Mouse (Mus musculus) MEL (cell line): ENCODE results near the gene P2rx4. TPM values are rescaled to one million over a fixed set of nuclear protein-coding genes. Genes with fewer than 3 reads are reported as not detected.

Experiments
- DNase-seq: peaks from one replicate; pipeline ENCODE4 v3.0.0; 2011; ENCODE audit warnings: low read depth, low spot score
- H3K27ac ChIP-seq: 2 replicates; pipeline ENCODE4 v1.5.1; 2012; ENCODE audit warnings: low read depth, mild to moderate bottlenecking, control low read depth, low read length, moderate library complexity; ENCODE audit not compliant: control insufficient read depth
- H3K27me3 ChIP-seq, 2 experiments: fragments of 150-350 bp in 1 of 2; sonication (generic) in 1 of 2; 2 replicates each; pipeline ENCODE4 v1.6.1; 2012; ENCODE audit warnings: low read length in 2 of 2, mild to moderate bottlenecking in 2 of 2, improper control_type of control experiment in 1 of 2, moderate library complexity in 1 of 2; ENCODE audit not compliant: insufficient read depth in 2 of 2, control insufficient read depth in 1 of 2
- H3K36me3 ChIP-seq, 2 experiments: 2 replicates each; pipeline ENCODE4 v1.6.1; 2012 to 2014; ENCODE audit warnings: low read length in 2 of 2, improper control_type of control experiment in 1 of 2, inconsistent platforms in 1 of 2, mild to moderate bottlenecking in 1 of 2; ENCODE audit not compliant: insufficient read depth in 2 of 2, control insufficient read depth in 1 of 2
- H3K4me1 ChIP-seq, 2 experiments: fragments of 150-350 bp in 1 of 2; sonication (generic) in 1 of 2; 2 replicates each; pipeline ENCODE4 v1.6.1; 2012; ENCODE audit warnings: low read length in 2 of 2, improper control_type of control experiment in 1 of 2, mild to moderate bottlenecking in 1 of 2; ENCODE audit not compliant: insufficient read depth in 2 of 2, control insufficient read depth in 1 of 2
- H3K4me3 ChIP-seq, 2 experiments: fragments of 150-350 bp in 1 of 2; sonication (generic) in 1 of 2; 2 replicates each; pipeline ENCODE4 v1.5.1; 2012; ENCODE audit warnings: low read depth in 2 of 2, low read length in 2 of 2, mild to moderate bottlenecking in 2 of 2, moderate library complexity in 2 of 2, control low read depth in 1 of 2, improper control_type of control experiment in 1 of 2; ENCODE audit not compliant: control insufficient read depth in 1 of 2, insufficient read depth in 1 of 2
- H3K79me2 ChIP-seq: 2 replicates; pipeline ENCODE4 v1.6.1; 2012; ENCODE audit warnings: mild to moderate bottlenecking, low read length, moderate library complexity; ENCODE audit not compliant: control insufficient read depth, poor library complexity, insufficient read depth
- H3K9ac ChIP-seq: 2 replicates; pipeline ENCODE4 v1.6.1; 2012; ENCODE audit warnings: low read depth, mild to moderate bottlenecking, control low read depth, low read length, moderate library complexity; ENCODE audit not compliant: control insufficient read depth, poor library complexity, severe bottlenecking
- H3K9me3 ChIP-seq: fragments of 150-350 bp; sonication (generic); replicated peaks from 2 replicates; pipeline ENCODE4 v1.6.1; 2012; ENCODE audit warnings: mild to moderate bottlenecking, low read length, improper control_type of control experiment, moderate library complexity; ENCODE audit not compliant: insufficient read depth
- BHLHE40 ChIP-seq: IDR thresholded peaks from 2 replicates; pipeline ENCODE4 v1.6.1; 2012; ENCODE audit warnings: low read depth, mild to moderate bottlenecking, inconsistent platforms, low read length, improper control_type of control experiment, borderline replicate concordance
- CHD1 ChIP-seq: IDR thresholded peaks from 2 replicates; pipeline ENCODE4 v1.6.1; 2012; ENCODE audit warnings: low read depth, mild to moderate bottlenecking, inconsistent platforms, low read length, improper control_type of control experiment
- CHD2 ChIP-seq: IDR thresholded peaks from 2 replicates; pipeline ENCODE4 v1.6.1; 2011; ENCODE audit warnings: low read length, improper control_type of control experiment
- ELF1 ChIP-seq: IDR thresholded peaks from 2 replicates; pipeline ENCODE4 v1.6.1; 2014; ENCODE audit warnings: low read depth, mild to moderate bottlenecking, inconsistent platforms, low read length, improper control_type of control experiment, moderate library complexity
- EP300 ChIP-seq, 2 experiments: IDR thresholded peaks; 2 replicates each; pipeline ENCODE4 v1.6.1; 2011; ENCODE audit warnings: improper control_type of control experiment in 2 of 2, low read length in 2 of 2, low read depth in 1 of 2, mild to moderate bottlenecking in 1 of 2
- GATA1 ChIP-seq: IDR thresholded peaks from 2 replicates; pipeline ENCODE4 v1.6.1; 2011; ENCODE audit warnings: low read depth, low read length, improper control_type of control experiment
- HCFC1 ChIP-seq: IDR thresholded peaks from 2 replicates; pipeline ENCODE4 v1.6.1; 2012; ENCODE audit warnings: low read depth, mild to moderate bottlenecking, inconsistent platforms, low read length, improper control_type of control experiment, moderate library complexity
- JUND ChIP-seq: IDR thresholded peaks from 2 replicates; pipeline ENCODE4 v1.6.1; 2011; ENCODE audit warnings: low read depth, mild to moderate bottlenecking, improper control_type of control experiment, low read length
- MAFK ChIP-seq: IDR thresholded peaks from 2 replicates; pipeline ENCODE4 v1.6.1; 2011; ENCODE audit warnings: low read depth, mild to moderate bottlenecking, low read length, improper control_type of control experiment, borderline replicate concordance
- MAZ ChIP-seq: IDR thresholded peaks from 2 replicates; pipeline ENCODE4 v1.6.1; 2012; ENCODE audit warnings: low read depth, mild to moderate bottlenecking, inconsistent platforms, low read length, improper control_type of control experiment
- MXI1 ChIP-seq: IDR thresholded peaks from 2 replicates; pipeline ENCODE4 v1.6.1; 2011; ENCODE audit warnings: mild to moderate bottlenecking, low read depth, low read length, improper control_type of control experiment
- POLR2A ChIP-seq, 2 experiments: IDR thresholded peaks; 2 replicates each; pipeline ENCODE4 v1.6.1; 2011 to 2012; ENCODE audit warnings: low read length in 2 of 2, mild to moderate bottlenecking in 2 of 2, control low read depth in 1 of 2, improper control_type of control experiment in 1 of 2, low read depth in 1 of 2, moderate library complexity in 1 of 2; ENCODE audit not compliant: control insufficient read depth in 1 of 2, insufficient read depth in 1 of 2, poor library complexity in 1 of 2
- POLR2AphosphoS2 ChIP-seq: IDR thresholded peaks from 2 replicates; pipeline ENCODE4 v1.6.1; 2011; ENCODE audit warnings: low read length, improper control_type of control experiment
- POLR2AphosphoS5 ChIP-seq: IDR thresholded peaks from 2 replicates; pipeline ENCODE4 v1.6.1; 2012; ENCODE audit warnings: low read depth, borderline replicate concordance, mild to moderate bottlenecking, inconsistent platforms, low read length, moderate library complexity, mixed read lengths
- RAD21 ChIP-seq: IDR thresholded peaks from 2 replicates; pipeline ENCODE4 v1.6.1; 2011; ENCODE audit warnings: mild to moderate bottlenecking, low read depth, low read length, improper control_type of control experiment
- SIN3A ChIP-seq: IDR thresholded peaks from 2 replicates; pipeline ENCODE4 v1.6.1; 2012; ENCODE audit warnings: low read length, improper control_type of control experiment, inconsistent platforms
- TBP ChIP-seq: IDR thresholded peaks from 2 replicates; pipeline ENCODE4 v1.8.0; 2011; ENCODE audit warnings: low read depth, low read length, improper control_type of control experiment
- TCF12 ChIP-seq: IDR thresholded peaks from 2 replicates; pipeline ENCODE4 v1.6.1; 2014; ENCODE audit warnings: low read depth, mild to moderate bottlenecking, inconsistent platforms, low read length, improper control_type of control experiment, moderate library complexity
- USF2 ChIP-seq, 2 experiments: IDR thresholded peaks; 2 replicates each; pipeline ENCODE4 v1.6.1; 2011 to 2012; ENCODE audit warnings: improper control_type of control experiment in 2 of 2, low read length in 2 of 2, borderline replicate concordance in 1 of 2, inconsistent platforms in 1 of 2, low read depth in 1 of 2, mild to moderate bottlenecking in 1 of 2; ENCODE audit not compliant: insufficient read depth in 1 of 2
- ZC3H11A ChIP-seq: IDR thresholded peaks from 2 replicates; pipeline ENCODE4 v1.6.1; 2012; ENCODE audit warnings: low read depth, mild to moderate bottlenecking, inconsistent platforms, low read length, improper control_type of control experiment
- ZMIZ1 ChIP-seq: IDR thresholded peaks from 2 replicates; pipeline ENCODE4 v1.6.1; 2012; ENCODE audit warnings: low read depth, mild to moderate bottlenecking, inconsistent platforms, low read length, improper control_type of control experiment, moderate library complexity
- ZNF384 ChIP-seq: IDR thresholded peaks from 2 replicates; pipeline ENCODE4 v1.6.1; 2012; ENCODE audit warnings: low read depth, mild to moderate bottlenecking, inconsistent platforms, low read length, improper control_type of control experiment
- polyA plus RNA-seq, 2 experiments: library from polyadenylated mRNA; stranded (reverse) in 1 of 2; unstranded in 1 of 2; fragments of >175 nt in 1 of 2; fragments of >200 nt in 1 of 2; gene quantifications; 2 replicates each; pipeline versions ENCODE4 v1.2.1 to v1.2.4; 2012; ENCODE audit warnings: low replicate concordance in 2 of 2, low read depth in 1 of 2; ENCODE audit not compliant: insufficient read length in 2 of 2, insufficient read depth in 1 of 2, missing spikeins in 1 of 2
- total RNA-seq: library from RNA; depleted of rRNA; stranded (reverse); fragments of 300-350 nt; gene quantifications from 2 replicates; pipeline ENCODE4 v1.2.3, GENCODE M21; 2012

The P2rx4 gene
- total and polyA plus RNA-seq, 3 experiments, result 15.2 to 30.9 TPM; not detected in 1

DNA sequence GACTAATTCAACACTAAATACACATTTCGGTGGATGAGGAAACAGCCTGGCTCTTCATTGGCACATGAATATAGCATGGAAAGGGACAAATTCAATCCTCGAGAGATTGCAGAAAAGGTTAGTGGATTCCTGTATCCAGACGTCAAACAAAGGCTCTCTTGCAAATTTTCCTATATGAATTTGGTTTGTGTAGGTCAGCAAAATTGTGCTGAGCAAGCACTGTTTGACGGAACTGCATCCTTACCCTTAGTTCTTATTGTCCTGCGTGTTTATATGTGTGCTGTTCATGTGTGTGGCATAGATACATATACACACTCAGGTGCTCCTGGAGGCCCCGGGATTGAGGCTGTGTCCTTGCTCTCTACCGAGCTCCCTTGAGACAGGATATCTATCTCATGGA, 18.2 kb upstream of the P2rx4 start:
- peaks cover 0 to 3% of the 10 kb centered on the region in 2 experiments; a peak in 1 of 4 replicates for H3K4me1 ChIP-seq

DNA sequence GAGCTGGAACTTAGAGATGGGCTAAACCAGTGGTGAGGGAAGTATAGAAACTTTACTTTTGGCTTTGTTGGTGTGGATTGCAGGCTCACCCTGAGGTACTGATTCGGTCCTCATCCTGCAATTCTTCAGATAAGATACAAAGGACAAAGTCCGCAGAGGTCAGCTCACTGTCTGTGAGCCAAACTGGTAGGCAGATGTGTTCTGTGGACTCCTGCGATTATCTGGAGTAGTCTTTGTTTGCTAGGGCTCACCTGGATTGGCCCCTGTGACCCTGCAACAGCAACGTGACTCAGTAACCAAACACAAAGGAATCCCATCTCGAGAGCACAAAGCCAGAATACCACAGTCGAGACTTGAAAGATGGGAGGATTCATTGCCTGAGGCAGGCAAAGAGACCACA, 16.9 kb upstream of the P2rx4 start:
- DNase-seq, result no peak
- Histone ChIP-seq H3K36me3 (no peaks in the 10 kb centered on the region), H3K4me3 (no peak overlapping the region), H3K79me2 (no peaks in the 10 kb centered on the region), H3K27ac (no peak overlapping the region), H3K9ac (no peak overlapping the region), H3K9me3 (no peaks in the 10 kb centered on the region), H3K4me1 (peaks cover 0 to 3% of the 10 kb centered on the region in 2 experiments; a peak in 1 of 4 replicates), H3K27me3 (no peaks in the 10 kb centered on the region)
- TF ChIP-seq MXI1 (no peak), CHD2 (no peak), MAFK (no peak), ZC3H11A (no peak), POLR2A (IDR thresholded peaks at IDR 0.05; ENCODE audit: control insufficient read depth in 1 of 2, insufficient read depth in 1 of 2, low read depth in 1 of 2, low read length in 2 of 2, poor library complexity in 1 of 2) (no peak), CHD1 (no peak), EP300 (IDR thresholded peaks at IDR 0.05; ENCODE audit: low read depth in 1 of 2, low read length in 2 of 2) (no peak), POLR2AphosphoS5 (no peak), TBP (no peak), USF2 (IDR thresholded peaks at IDR 0.05; ENCODE audit: borderline replicate concordance in 1 of 2, insufficient read depth in 1 of 2, low read depth in 1 of 2, low read length in 2 of 2) (no peak), POLR2AphosphoS2 (no peak), ZNF384 (no peak), TCF12 (no peak), SIN3A (no peak), JUND (no peak), HCFC1 (no peak), ELF1 (no peak), MAZ (no peak)
- TF ChIP-seq, all 39 proteins: peak for 0

More for the DNA sequence above, 18.2 kb upstream of the P2rx4 start:
- H3K27me3 ChIP-seq, result no peaks in the 10 kb centered on the region
- DNase-seq, result no peak
- no peak for TF ChIP-seq ZMIZ1
- TF ChIP-seq RAD21, result no peak
- no peak for TF ChIP-seq TBP
- no peak for TF ChIP-seq GATA1
- TF ChIP-seq CHD2, result no peak
- no peak for TF ChIP-seq BHLHE40
- no peaks in the 10 kb centered on the region for H3K9me3 ChIP-seq
- no peaks in the 10 kb centered on the region for H3K36me3 ChIP-seq
- no peak overlapping the region for H3K4me3 ChIP-seq
- no peak overlapping the region for H3K9ac ChIP-seq
- H3K79me2 ChIP-seq, result no peaks in the 10 kb centered on the region
- H3K27ac ChIP-seq, result no peak overlapping the region
